Mouse (Mus musculus): ENCODE results near the gene Faf1. TPM values are rescaled to one million over a fixed set of nuclear protein-coding genes. Genes with fewer than 3 reads are reported as not detected.

Faf1 gene
- 88.3 and 89.1 TPM in 2 replicates for polyA plus RNA-seq (2011; ENCODE audit: insufficient read depth, insufficient read length, low read depth, missing spikeins)

DNA sequence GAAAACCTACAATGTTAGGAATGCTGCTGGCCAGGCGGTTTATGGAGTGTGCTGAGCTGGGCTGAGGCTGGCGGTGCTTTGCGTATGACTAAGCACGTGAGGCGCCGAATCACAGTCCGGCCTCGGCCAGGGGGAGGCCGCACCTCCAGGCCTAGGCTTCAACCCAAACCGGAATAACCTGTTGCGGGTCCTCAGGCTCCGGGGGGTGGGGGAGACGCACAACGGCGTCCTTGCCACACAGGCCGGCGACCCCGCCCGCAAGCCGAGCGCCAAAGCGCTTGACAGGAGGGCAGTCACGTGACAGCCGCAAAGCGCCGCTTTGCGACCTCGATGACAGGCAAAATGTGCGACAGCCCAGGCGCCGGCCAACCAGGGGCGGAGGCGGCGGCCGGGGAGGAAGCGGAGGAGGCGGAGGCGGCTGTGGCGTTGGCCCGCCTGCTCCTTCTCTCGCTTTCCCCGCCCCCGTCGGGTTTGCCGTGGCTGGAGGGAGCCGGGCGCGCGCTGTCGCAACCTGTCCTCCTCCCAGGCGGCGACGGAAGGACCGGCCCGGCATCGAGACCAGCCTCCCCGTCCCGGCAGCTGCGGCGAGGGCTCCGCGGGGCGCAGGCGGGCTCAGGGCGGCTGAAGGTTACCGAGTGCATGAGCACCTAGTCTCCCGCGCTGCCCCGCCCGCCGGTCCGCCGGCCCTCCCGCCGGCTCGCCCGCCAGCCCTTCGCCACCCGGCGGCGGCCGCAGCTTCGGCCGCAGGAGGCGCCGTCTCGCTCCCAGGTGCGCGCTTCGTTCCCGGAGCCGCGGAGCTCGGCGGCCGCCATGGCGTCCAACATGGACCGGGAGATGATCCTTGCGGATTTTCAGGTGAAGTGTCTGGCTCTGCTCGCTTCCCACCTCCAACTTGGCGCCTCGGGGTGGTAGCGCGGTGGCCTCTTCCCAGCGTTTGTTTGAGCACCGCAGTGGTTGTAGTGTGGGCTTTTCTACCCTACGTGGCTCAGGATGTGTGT is at the start of gene Faf1:
TSS of gene Faf1 (plus strand) at position 371 of the 998 bp plus-strand sequence.
- H3K4me3 ChIP-seq (ENCODE audit: low read depth, low read length) = peak within 1 kb of the TSS; percentile 99
- H3K9ac ChIP-seq (ENCODE audit: low read depth, poor library complexity, severe bottlenecking) = peak within 1 kb of the TSS; percentile 96
- no peaks in the 10 kb centered on the region; the same call in 1 of the 2 replicates for H3K27me3 ChIP-seq (ENCODE audit: control insufficient read depth, insufficient read depth, low read length, poor library complexity, severe bottlenecking)
- H3K36me3 ChIP-seq (ENCODE audit: control insufficient read depth, insufficient read depth, low read length, poor library complexity, severe bottlenecking) = no peaks in the 10 kb centered on the region
- H3K9me3 ChIP-seq (replicated peaks; ENCODE audit: control insufficient read depth, insufficient read depth, low read length, poor library complexity, severe bottlenecking) = no peaks in the 10 kb centered on the region
- H3K4me1 ChIP-seq (ENCODE audit: control insufficient read depth, insufficient read depth, low read length) = no peaks in the 10 kb centered on the region
- H3K27ac ChIP-seq (ENCODE audit: insufficient read depth, low read length) = peak within 1 kb of the TSS; percentile 99
- TF ChIP-seq EP300 (IDR thresholded peaks at IDR 0.05; ENCODE audit: insufficient read depth, low read depth, low read length) = peak; percentile 70; the same call in 1 of the 2 replicates
- no peak for TF ChIP-seq CTCF (IDR thresholded peaks at IDR 0.05; ENCODE audit: low read depth, low read length)
- peak; percentile 26 for TF ChIP-seq POLR2A (IDR thresholded peaks at IDR 0.05; ENCODE audit: insufficient read depth, low read length)

DNA sequence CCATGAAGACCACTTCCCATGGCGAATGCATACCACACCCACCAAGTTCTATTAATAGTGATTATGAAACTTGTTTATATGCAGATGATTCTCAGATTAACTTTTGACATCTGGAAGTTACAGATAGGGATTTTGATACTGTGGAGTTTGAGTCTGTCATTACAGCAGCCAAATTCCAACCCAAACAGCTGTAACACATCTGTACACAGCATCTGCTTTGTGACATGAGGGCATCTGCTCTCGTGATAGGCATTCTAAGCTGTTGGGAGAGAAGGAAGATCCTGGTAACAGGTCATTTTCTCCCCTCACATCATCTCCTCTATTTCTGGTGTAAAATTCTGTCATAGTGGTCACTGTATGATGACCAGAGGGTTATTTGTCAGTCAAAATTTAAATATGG is 46.2 kb upstream of the Faf1 start:
- no peaks in the 10 kb centered on the region for H3K36me3 ChIP-seq (ENCODE audit: control insufficient read depth, insufficient read depth, low read length, poor library complexity, severe bottlenecking)
- H3K4me1 ChIP-seq (ENCODE audit: control insufficient read depth, insufficient read depth, low read length) = no peaks in the 10 kb centered on the region
- no peak overlapping the region for H3K4me3 ChIP-seq (ENCODE audit: low read depth, low read length)
- no peaks in the 10 kb centered on the region for H3K9me3 ChIP-seq (replicated peaks; ENCODE audit: control insufficient read depth, insufficient read depth, low read length, poor library complexity, severe bottlenecking)
- no peaks in the 10 kb centered on the region for H3K27me3 ChIP-seq (ENCODE audit: control insufficient read depth, insufficient read depth, low read length, poor library complexity, severe bottlenecking)
- H3K27ac ChIP-seq (ENCODE audit: insufficient read depth, low read length) = no peak overlapping the region
- no peak for TF ChIP-seq EP300 (IDR thresholded peaks at IDR 0.05; ENCODE audit: insufficient read depth, low read depth, low read length)
- TF ChIP-seq POLR2A (IDR thresholded peaks at IDR 0.05; ENCODE audit: insufficient read depth, low read length) = no peak
- no peak for TF ChIP-seq CTCF (IDR thresholded peaks at IDR 0.05; ENCODE audit: low read depth, low read length)
- H3K9ac ChIP-seq (ENCODE audit: low read depth, poor library complexity, severe bottlenecking) = no peak overlapping the region

GRCm38 (mm10) chr4:109631029-109631428 is 45.4 kb upstream of the Faf1 start:
- H3K36me3 ChIP-seq (ENCODE audit: control insufficient read depth, insufficient read depth, low read length, poor library complexity, severe bottlenecking) = no peaks in the 10 kb centered on the region
- no peaks in the 10 kb centered on the region for H3K27me3 ChIP-seq (ENCODE audit: control insufficient read depth, insufficient read depth, low read length, poor library complexity, severe bottlenecking)
- no peak overlapping the region for H3K9ac ChIP-seq (ENCODE audit: low read depth, poor library complexity, severe bottlenecking)
- no peak for TF ChIP-seq POLR2A (IDR thresholded peaks at IDR 0.05; ENCODE audit: insufficient read depth, low read length)
- no peak for TF ChIP-seq EP300 (IDR thresholded peaks at IDR 0.05; ENCODE audit: insufficient read depth, low read depth, low read length)
- no peak overlapping the region for H3K4me3 ChIP-seq (ENCODE audit: low read depth, low read length)
- no peaks in the 10 kb centered on the region for H3K4me1 ChIP-seq (ENCODE audit: control insufficient read depth, insufficient read depth, low read length)
- H3K9me3 ChIP-seq (replicated peaks; ENCODE audit: control insufficient read depth, insufficient read depth, low read length, poor library complexity, severe bottlenecking) = no peaks in the 10 kb centered on the region
- H3K27ac ChIP-seq (ENCODE audit: insufficient read depth, low read length) = no peak overlapping the region

DNA sequence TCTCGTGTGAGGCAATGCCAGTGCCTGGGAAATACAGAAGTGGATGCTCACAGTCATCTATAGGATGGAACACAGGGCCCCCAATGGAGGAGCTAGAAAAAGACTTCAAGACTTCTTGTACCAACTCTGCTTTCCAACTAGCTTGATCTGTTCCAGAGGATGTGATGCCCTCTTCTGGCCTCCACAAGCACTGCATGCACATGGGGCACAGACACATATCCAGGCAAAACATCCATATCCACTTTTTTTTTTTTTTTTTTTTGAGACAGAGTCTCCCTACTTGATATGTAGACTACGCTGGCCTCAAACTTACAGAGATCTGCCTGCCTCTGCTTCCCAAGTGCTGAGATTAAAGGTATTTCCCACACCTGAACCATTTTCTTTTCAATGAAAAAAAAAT is 41.4 kb upstream of the Faf1 start:
- H3K27ac ChIP-seq (ENCODE audit: insufficient read depth, low read length) = no peak overlapping the region
- no peaks in the 10 kb centered on the region for H3K36me3 ChIP-seq (ENCODE audit: control insufficient read depth, insufficient read depth, low read length, poor library complexity, severe bottlenecking)
- no peaks in the 10 kb centered on the region for H3K27me3 ChIP-seq (ENCODE audit: control insufficient read depth, insufficient read depth, low read length, poor library complexity, severe bottlenecking)
- H3K4me3 ChIP-seq (ENCODE audit: low read depth, low read length) = no peak overlapping the region
- no peak overlapping the region for H3K9ac ChIP-seq (ENCODE audit: low read depth, poor library complexity, severe bottlenecking)
- TF ChIP-seq CTCF (IDR thresholded peaks at IDR 0.05; ENCODE audit: low read depth, low read length) = peak; percentile 64
- no peak for TF ChIP-seq EP300 (IDR thresholded peaks at IDR 0.05; ENCODE audit: insufficient read depth, low read depth, low read length)
- H3K9me3 ChIP-seq (replicated peaks; ENCODE audit: control insufficient read depth, insufficient read depth, low read length, poor library complexity, severe bottlenecking) = no peaks in the 10 kb centered on the region
- no peaks in the 10 kb centered on the region for H3K4me1 ChIP-seq (ENCODE audit: control insufficient read depth, insufficient read depth, low read length)

DNA sequence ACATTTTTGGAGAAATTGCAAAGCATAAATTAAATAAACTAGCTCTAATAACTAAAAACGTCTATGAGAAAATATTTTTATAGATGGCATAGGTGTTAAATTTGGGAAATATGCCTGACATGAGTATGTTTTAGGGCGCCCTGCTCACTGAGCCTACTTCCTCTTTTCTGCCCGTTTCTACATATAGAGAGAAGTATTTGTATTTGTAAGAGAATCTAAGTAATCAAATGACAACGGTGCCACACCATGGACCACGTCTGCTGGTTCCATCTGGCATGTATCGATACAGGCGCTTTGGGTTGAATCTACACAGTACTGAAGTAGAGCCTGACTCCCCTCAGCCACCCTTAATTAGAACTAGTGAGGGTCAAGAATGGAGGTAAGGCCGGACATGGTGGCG is 37.0 kb upstream of the Faf1 start:
- TF ChIP-seq EP300 (IDR thresholded peaks at IDR 0.05; ENCODE audit: insufficient read depth, low read depth, low read length) (no peak), POLR2A (IDR thresholded peaks at IDR 0.05; ENCODE audit: insufficient read depth, low read length) (no peak), CTCF (IDR thresholded peaks at IDR 0.05; ENCODE audit: low read depth, low read length) (no peak)
- Histone ChIP-seq H3K9ac (ENCODE audit: low read depth, poor library complexity, severe bottlenecking) (no peak overlapping the region), H3K27ac (ENCODE audit: insufficient read depth, low read length) (no peak overlapping the region), H3K36me3 (ENCODE audit: control insufficient read depth, insufficient read depth, low read length, poor library complexity, severe bottlenecking) (no peaks in the 10 kb centered on the region), H3K27me3 (ENCODE audit: control insufficient read depth, insufficient read depth, low read length, poor library complexity, severe bottlenecking) (no peaks in the 10 kb centered on the region), H3K4me3 (ENCODE audit: low read depth, low read length) (no peak overlapping the region), H3K9me3 (replicated peaks; ENCODE audit: control insufficient read depth, insufficient read depth, low read length, poor library complexity, severe bottlenecking) (no peaks in the 10 kb centered on the region), H3K4me1 (ENCODE audit: control insufficient read depth, insufficient read depth, low read length) (no peaks in the 10 kb centered on the region)

DNA sequence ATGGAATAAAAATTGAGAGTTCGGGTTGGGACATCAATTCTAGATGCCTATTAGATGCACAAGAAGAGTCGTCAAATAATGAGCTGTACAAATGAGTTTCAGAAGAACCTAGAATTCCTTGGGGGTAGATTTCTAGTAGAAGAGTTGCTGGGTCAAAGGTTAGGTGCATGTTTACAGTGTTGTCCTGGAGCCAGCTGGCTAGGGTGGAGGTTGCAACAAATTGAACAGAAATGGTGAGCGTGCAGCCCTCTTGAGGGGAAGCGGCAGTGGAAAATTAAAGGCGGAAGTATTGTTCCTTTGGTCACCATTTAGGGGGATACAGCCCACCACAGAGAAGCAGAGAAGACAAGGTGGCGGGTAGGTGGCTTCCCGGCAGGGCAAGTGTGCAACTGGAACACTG is 36.2 kb upstream of the Faf1 start:
- Histone ChIP-seq H3K9me3 (replicated peaks; ENCODE audit: control insufficient read depth, insufficient read depth, low read length, poor library complexity, severe bottlenecking) (no peaks in the 10 kb centered on the region), H3K27me3 (ENCODE audit: control insufficient read depth, insufficient read depth, low read length, poor library complexity, severe bottlenecking) (no peaks in the 10 kb centered on the region), H3K4me3 (ENCODE audit: low read depth, low read length) (no peak overlapping the region), H3K4me1 (ENCODE audit: control insufficient read depth, insufficient read depth, low read length) (no peaks in the 10 kb centered on the region), H3K9ac (ENCODE audit: low read depth, poor library complexity, severe bottlenecking) (no peak overlapping the region), H3K36me3 (ENCODE audit: control insufficient read depth, insufficient read depth, low read length, poor library complexity, severe bottlenecking) (no peaks in the 10 kb centered on the region), H3K27ac (ENCODE audit: insufficient read depth, low read length) (no peak overlapping the region)
- TF ChIP-seq EP300 (IDR thresholded peaks at IDR 0.05; ENCODE audit: insufficient read depth, low read depth, low read length) = no peak
- no peak for TF ChIP-seq POLR2A (IDR thresholded peaks at IDR 0.05; ENCODE audit: insufficient read depth, low read length)
- no peak for TF ChIP-seq CTCF (IDR thresholded peaks at IDR 0.05; ENCODE audit: low read depth, low read length)

Measured in ES-Bruce4 (cell line).